Comparison of ENCODE assay signal across 27 mouse cellular contexts in the genomic region with DNA sequence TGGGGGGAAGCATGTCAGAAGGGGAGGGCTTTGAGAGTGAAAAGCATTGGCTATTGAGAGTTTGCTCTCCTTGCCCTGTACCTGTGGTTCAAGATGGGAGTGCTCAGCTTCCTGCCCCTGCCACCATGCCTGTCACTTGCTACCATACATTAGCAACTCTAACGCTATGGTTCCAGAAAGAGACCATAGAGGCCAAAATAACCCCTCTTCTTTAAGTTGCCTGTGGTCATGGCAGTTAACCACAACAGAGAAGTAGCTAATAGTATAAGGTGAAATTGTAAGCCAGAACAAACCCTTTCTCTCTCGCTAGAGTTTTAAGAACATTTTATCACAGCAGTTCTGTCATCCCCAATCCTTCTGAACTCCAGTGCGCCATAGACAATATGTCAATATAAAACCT. TPM values are rescaled to one million over a fixed set of nuclear protein-coding genes. Genes with fewer than 3 reads are reported as not detected.
DNase-seq lines count a peak whose midpoint lies in the region; ATAC-seq lines count a peak whose summit lies in the region.
"Had no signal": no experiment of that assay in that cellular context is flagged by ENCODE, and none has a peak within 500 bp of the region (broad histone marks: within the 10 kb centered on the region; RNA-seq: fewer than 3 reads in every experiment).

No protein-coding gene starts in this region.

- no peaks in the 10 kb centered on the region for H3K9me3 ChIP-seq in megakaryocyte, embryonic 14.5 days
- H3K9me3 ChIP-seq: embryonic facial prominence, embryonic 13.5 days; embryonic facial prominence, embryonic 15.5 days; forebrain, embryonic 12.5 days; G1E had no signal

- no peaks in the 10 kb centered on the region for H3K27me3 ChIP-seq in megakaryocyte, embryonic 14.5 days (replicated peaks)
- H3K27me3 ChIP-seq: CH12.LX; embryonic facial prominence, embryonic 13.5 days; embryonic facial prominence, embryonic 15.5 days; forebrain, embryonic 12.5 days; Patski had no signal

- H3K36me3 ChIP-seq in megakaryocyte, embryonic 14.5 days (replicated peaks; ENCODE audit: low read length): no peaks in the 10 kb centered on the region
- H3K36me3 ChIP-seq: embryonic facial prominence, embryonic 13.5 days; embryonic facial prominence, embryonic 15.5 days; forebrain, embryonic 12.5 days; G1E had no signal

- H3K4me3 ChIP-seq in megakaryocyte, embryonic 14.5 days (replicated peaks): peak overlapping the region; percentile 62
- H3K4me3 ChIP-seq: embryonic facial prominence, embryonic 13.5 days; embryonic facial prominence, embryonic 15.5 days; erythroblast, embryonic 14.5 days; forebrain, embryonic 12.5 days had no signal

- no peak for DNase-seq in urinary bladder, adult 2 months (ENCODE audit: low spot score)
- DNase-seq: adrenal gland, adult 8-10 months; adrenal gland, postnatal 14 days; adrenal gland, postnatal 36 days; B cell, adult 2 months; cerebellum, adult 11-12 months; cerebellum, adult 2 months; cerebellum, adult 9-10 months; cerebellum, postnatal 10 days; cerebellum, postnatal 25 days; embryo, embryonic 11 days had no signal

- ATAC-seq in megakaryocyte, adult 5-6 weeks (ENCODE audit: poor library complexity, severe bottlenecking): no peak
- ATAC-seq in common myeloid progenitor, adult 5-6 weeks (replicated peaks; ENCODE audit: low read depth, poor library complexity, severe bottlenecking): peak; percentile 77
- ATAC-seq in megakaryocyte progenitor cell, adult 5-6 weeks (replicated peaks; ENCODE audit: poor library complexity): peak; percentile 27; the same call in 1 of the 2 replicates
- ATAC-seq in erythroid progenitor cell, adult 5-6 weeks (replicated peaks; ENCODE audit: low FRiP score, poor library complexity, severe bottlenecking): no peak
- ATAC-seq: activated CD4-positive, CD25-positive, alpha-beta regulatory T cell, adult 4 months; CD4-positive, CD25-positive, alpha-beta regulatory T cell, adult 4 months; forebrain, embryonic 14.5 days; forebrain, embryonic 16.5 days; Patski had no signal

- peaks cover 14% of the 10 kb centered on the region for H3K4me1 ChIP-seq in megakaryocyte, embryonic 14.5 days
- H3K4me1 ChIP-seq: embryonic facial prominence, embryonic 13.5 days; embryonic facial prominence, embryonic 15.5 days; forebrain, embryonic 12.5 days had no signal

RNA-seq across cellular contexts. Expression of a gene that starts 35.5 kb away (rescaled TPM):
- 2.3 TPM in 1 of 2 replicates, not detected in the other for polyA plus RNA-seq in megakaryocyte, embryonic 14.5 days (2012; ENCODE audit: insufficient read depth, low replicate concordance)
- total RNA-seq in megakaryocyte, adult 5-6 weeks (2015): 2.4 and 5.8 TPM in 2 replicates
- total RNA-seq in megakaryocyte, adult 5-6 weeks (2017): 3.3 and 3.6 TPM in 2 replicates
- 3.5 and 8.3 TPM in 2 replicates for total RNA-seq in common myeloid progenitor, adult 5-6 weeks (2017)
- 0.98 and 2.7 TPM in 2 replicates for total RNA-seq in megakaryocyte progenitor cell, adult 5-6 weeks (2015)
- 0.17 and 1.3 TPM in 2 replicates for total RNA-seq in megakaryocyte progenitor cell, adult 5-6 weeks (2017)
- polyA plus RNA-seq in urinary bladder, adult 2 months (2012; rRNA removed): 17.0 and 18.3 TPM in 2 replicates
- total RNA-seq in erythroid progenitor cell, adult 5-6 weeks (2015; ENCODE audit: low replicate concordance): 15.5 and 19.7 TPM in 2 replicates
- 2.2 and 5.4 TPM in 2 replicates for total RNA-seq in erythroid progenitor cell, adult 5-6 weeks (2017; ENCODE audit: low replicate concordance)
- polyA plus RNA-seq: erythroblast, embryonic 14.5 days had no signal

Comparison
In these comparisons a context has a peak if more than half of its experiments do, and no peak if none do; other contexts are left out.
1. ATAC-seq: peak in common myeloid progenitor, adult 5-6 weeks (single experiment) and megakaryocyte progenitor cell, adult 5-6 weeks (single experiment); none in megakaryocyte, adult 5-6 weeks (single experiment) and erythroid progenitor cell, adult 5-6 weeks (single experiment).